Mouse (Mus musculus) limb, embryonic 11.5 days (tissue): ENCODE measurements around the gene Nudt8. TPM values are rescaled to one million over a fixed set of nuclear protein-coding genes. Genes with fewer than 3 reads are reported as not detected.

Experiments used
- ATAC-seq: fragments of 200-750 bp; cut with Nextera tagmentation; 2 replicates; pipeline ENCODE4 v1.8.0; 2017; ENCODE audit warnings: low read depth; ENCODE audit not compliant: insufficient number of reproducible peaks, low FRiP score, low TSS enrichment
- DNase-seq: peaks from one replicate; pipeline ENCODE4 v3.0.0-alpha.2; 2015; ENCODE audit warnings: low spot score
- H3K27ac ChIP-seq: fragments of 300-500 bp; sonication (generic); replicated peaks from 2 replicates; pipeline ENCODE4 v1.5.1; 2014; ENCODE audit warnings: low read depth, mild to moderate bottlenecking, low read length
- H3K27me3 ChIP-seq: fragments of 300-500 bp; sonication (generic); 2 replicates; pipeline ENCODE4 v1.6.1; 2014; ENCODE audit warnings: mild to moderate bottlenecking, low read length, mixed read lengths; ENCODE audit not compliant: control insufficient read depth, insufficient read depth
- H3K36me3 ChIP-seq: fragments of 300-500 bp; sonication (generic); 2 replicates; pipeline ENCODE4 v1.6.1; 2014; ENCODE audit warnings: mild to moderate bottlenecking, low read length, moderate library complexity, mixed read lengths; ENCODE audit not compliant: control insufficient read depth, insufficient read depth
- H3K4me1 ChIP-seq: fragments of 300-500 bp; sonication (generic); 2 replicates; pipeline ENCODE4 v1.6.1; 2014; ENCODE audit warnings: low read length, mixed read lengths; ENCODE audit not compliant: control insufficient read depth, insufficient read depth
- H3K4me2 ChIP-seq: fragments of 300-500 bp; sonication (generic); 2 replicates; pipeline ENCODE4 v1.6.1; 2014; ENCODE audit warnings: low read depth, mild to moderate bottlenecking, moderate library complexity; ENCODE audit not compliant: severe bottlenecking
- H3K4me3 ChIP-seq: fragments of 300-500 bp; sonication (generic); 2 replicates; pipeline ENCODE4 v1.5.1; 2014; ENCODE audit warnings: low read depth, low read length
- H3K9ac ChIP-seq: fragments of 300-500 bp; sonication (generic); 2 replicates; pipeline ENCODE4 v1.6.1; 2014; ENCODE audit warnings: mild to moderate bottlenecking, low read length
- H3K9me3 ChIP-seq: fragments of 300-500 bp; sonication (generic); 2 replicates; pipeline ENCODE4 v1.6.1; 2016; ENCODE audit warnings: low read length; ENCODE audit not compliant: control insufficient read depth
- WGBS: fragments of 180-500 bp; shearing (Covaris S2); extraction: QIAGEN DNeasy Blood & Tissue Kit; methylation state at CpG from one replicate; pipeline ENCODE4 v1.1.7; 2014; 5-methylcytosine and 5-hydroxymethylcytosine counted together
- polyA plus RNA-seq: library from polyadenylated mRNA; unstranded; fragments of >200 nt; fragmentation: Nextera tagmentation; extraction: Ambion mirVana; gene quantifications from 2 replicates; pipeline ENCODE4 v1.2.1, GENCODE M21; 2014

The Nudt8 gene
- polyA plus RNA-seq, 1 experiment from 2014 or later: 32.6 TPM

GRCm38 (mm10) chr19:3999121-3999730 is 1.2 kb upstream of the Nudt8 start:
- H3K4me2 ChIP-seq: peak overlapping the region; percentile 87
- H3K4me3 ChIP-seq: 0 out of 2 replicates have a peak overlapping the region, but pooled peaks have one; percentile 75
- H3K36me3 ChIP-seq: no peaks in the 10 kb centered on the region
- DNase-seq (no peak), ATAC-seq (no peak)
- no peaks in the 10 kb centered on the region for H3K27me3 ChIP-seq
- H3K27ac ChIP-seq: no peak overlapping the region
- WGBS: 89% methylated on average over 9 of the region's 9 CpGs
- peaks cover 8% of the 10 kb centered on the region for H3K4me1 ChIP-seq
- H3K9me3 ChIP-seq: no peaks in the 10 kb centered on the region
- no peak overlapping the region for H3K9ac ChIP-seq

GRCm38 (mm10) chr19:4000949-4001525 is 657 bp downstream of the Nudt8 start:
- Histone ChIP-seq H3K9me3 (no peaks in the 10 kb centered on the region), H3K4me3 (peak overlapping the region; percentile 75), H3K27me3 (no peaks in the 10 kb centered on the region), H3K27ac (peak overlapping the region; percentile 96), H3K4me1 (peaks cover 8% of the 10 kb centered on the region), H3K36me3 (peaks cover 4% of the 10 kb centered on the region), H3K9ac (peak overlapping the region; percentile 93), H3K4me2 (peak overlapping the region; percentile 87)
- DNase-seq (peak; percentile 45), ATAC-seq (no peak)
- WGBS: 17% methylated on average over 17 of the region's 17 CpGs

GRCm38 (mm10) chr19:4001752-4002151 is 1.4 kb downstream of the Nudt8 start:
- Histone ChIP-seq H3K36me3 (peaks cover 9% of the 10 kb centered on the region), H3K4me2 (peak overlapping the region; percentile 87; the same call in 1 of the 2 replicates), H3K9ac (no peak overlapping the region), H3K4me3 (no peak overlapping the region), H3K27me3 (no peaks in the 10 kb centered on the region), H3K4me1 (peaks cover 8% of the 10 kb centered on the region), H3K9me3 (no peaks in the 10 kb centered on the region), H3K27ac (no peak overlapping the region)
- DNase-seq (no peak), ATAC-seq (no peak)
- 88% methylated on average over 5 of the region's 5 CpGs for WGBS

- no peak within 1 kb of the TSS for H3K9ac ChIP-seq
- DNase-seq (no peak), ATAC-seq (no peak)
- WGBS: 74% methylated on average over 1 of the region's 1 CpGs
- H3K36me3 ChIP-seq: peaks cover 17% of the 10 kb centered on the region
- no peak within 1 kb of the TSS for H3K27ac ChIP-seq
- H3K4me1 ChIP-seq: peaks cover 8% of the 10 kb centered on the region
- H3K27me3 ChIP-seq: no peaks in the 10 kb centered on the region
- no peak within 1 kb of the TSS for H3K4me2 ChIP-seq
- H3K9me3 ChIP-seq: no peaks in the 10 kb centered on the region
- H3K4me3 ChIP-seq: no peak within 1 kb of the TSS
These were observed 2.7 kb downstream of the Nudt8 start, which contains the start of gene Doc2g for GRCm38 (mm10) chr19:4003112-4003511. Gene Doc2g, plus strand, starts transcription at chr19:4003313.

- Histone ChIP-seq H3K27ac (no peak overlapping the region), H3K4me3 (no peak overlapping the region), H3K9me3 (no peaks in the 10 kb centered on the region), H3K27me3 (no peaks in the 10 kb centered on the region), H3K9ac (no peak overlapping the region), H3K36me3 (peaks cover 17% of the 10 kb centered on the region), H3K4me2 (no peak overlapping the region), H3K4me1 (peaks cover 8% of the 10 kb centered on the region)
- no peak for DNase-seq
- ATAC-seq: no peak
- 72% methylated on average over 12 of the region's 12 CpGs for WGBS
These were observed 3.3 kb downstream of the Nudt8 start for GRCm38 (mm10) chr19:4003641-4004040.

- Histone ChIP-seq H3K36me3 (peaks cover 21% of the 10 kb centered on the region), H3K9me3 (no peaks in the 10 kb centered on the region), H3K4me3 (no peak overlapping the region), H3K9ac (no peak overlapping the region), H3K4me2 (no peak overlapping the region), H3K4me1 (peaks cover 8% of the 10 kb centered on the region), H3K27ac (no peak overlapping the region), H3K27me3 (no peaks in the 10 kb centered on the region)
- no peak for DNase-seq
- no peak for ATAC-seq
- WGBS: 85% methylated on average over 15 of the region's 15 CpGs
These were observed 4.0 kb downstream of the Nudt8 start for GRCm38 (mm10) chr19:4004331-4004730.

GRCm38 (mm10) chr19:4005091-4005490 is 4.7 kb downstream of the Nudt8 start:
- H3K4me3 ChIP-seq: no peak overlapping the region
- peaks cover 23% of the 10 kb centered on the region for H3K36me3 ChIP-seq
- DNase-seq (no peak), ATAC-seq (no peak)
- no peak overlapping the region for H3K27ac ChIP-seq
- 89% methylated on average over 9 of the region's 9 CpGs for WGBS
- H3K9ac ChIP-seq: no peak overlapping the region
- H3K4me2 ChIP-seq: no peak overlapping the region
- no peaks in the 10 kb centered on the region for H3K9me3 ChIP-seq
- no peaks in the 10 kb centered on the region for H3K27me3 ChIP-seq
- H3K4me1 ChIP-seq: peaks cover 8% of the 10 kb centered on the region

GRCm38 (mm10) chr19:4005971-4006370 is 5.6 kb downstream of the Nudt8 start:
- H3K9ac ChIP-seq: no peak overlapping the region
- no peak for ATAC-seq
- peaks cover 23% of the 10 kb centered on the region for H3K36me3 ChIP-seq

More at GRCm38 (mm10) chr19:4005971-4006370, 5.6 kb downstream of the Nudt8 start:
- Histone ChIP-seq H3K27ac (no peak overlapping the region), H3K4me3 (no peak overlapping the region), H3K9me3 (no peaks in the 10 kb centered on the region), H3K4me1 (peaks cover 8% of the 10 kb centered on the region), H3K27me3 (no peaks in the 10 kb centered on the region), H3K4me2 (no peak overlapping the region)
- 94% methylated on average over 8 of the region's 8 CpGs for WGBS
- DNase-seq: no peak
